Mouse (Mus musculus) heart, adult 2 months (tissue): ENCODE data around the gene Arl5c. TPM values are rescaled to one million over a fixed set of nuclear protein-coding genes. Genes with fewer than 3 reads are reported as not detected.

Experiments
- DNase-seq, 2 experiments: peaks; one replicate each; pipeline ENCODE4 v3.0.0; 2021
- H3K27ac ChIP-seq: fragments of 200-600 bp; 2 replicates; pipeline ENCODE4 v1.8.1; 2022
- H3K27me3 ChIP-seq: fragments of 200-500 bp; 2 replicates; pipeline ENCODE4 v1.6.1; 2012; ENCODE audit warnings: mild to moderate bottlenecking, low read length, inconsistent platforms, mixed read lengths; ENCODE audit not compliant: control insufficient read depth, insufficient read depth
- H3K36me3 ChIP-seq: fragments of 200-500 bp; 2 replicates; pipeline ENCODE4 v1.6.1; 2012; ENCODE audit warnings: low read length, inconsistent platforms; ENCODE audit not compliant: control insufficient read depth, insufficient read depth
- H3K4me1 ChIP-seq: fragments of 200-500 bp; 2 replicates; pipeline ENCODE4 v1.6.1; 2011; ENCODE audit warnings: low read length; ENCODE audit not compliant: control insufficient read depth, insufficient read depth
- H3K4me3 ChIP-seq: fragments of 200-600 bp; 2 replicates; pipeline ENCODE4 v1.8.1; 2022
- H3K79me2 ChIP-seq: fragments of 200-500 bp; replicated peaks from 2 replicates; pipeline ENCODE4 v1.6.1; 2012; ENCODE audit warnings: mild to moderate bottlenecking, inconsistent platforms, low read length, moderate library complexity, mixed read lengths; ENCODE audit not compliant: control insufficient read depth, insufficient read depth
- H3K9ac ChIP-seq: fragments of 200-500 bp; 2 replicates; pipeline ENCODE4 v1.6.1; 2012; ENCODE audit warnings: low read depth, mild to moderate bottlenecking, control low read depth, inconsistent platforms, low read length, mixed read lengths
- CTCF ChIP-seq: fragments of 200-600 bp; IDR thresholded peaks from 2 replicates; pipeline ENCODE4 v1.8.1; 2022; ENCODE audit warnings: antibody characterized with exemption, mild to moderate bottlenecking, moderate library complexity
- EP300 ChIP-seq: fragments of 200-500 bp; IDR thresholded peaks from 2 replicates; pipeline ENCODE4 v1.6.1; 2011; ENCODE audit warnings: low read depth, low read length, control low read depth; ENCODE audit not compliant: insufficient read depth
- POLR2A ChIP-seq: fragments of 200-500 bp; IDR thresholded peaks from 2 replicates; pipeline ENCODE4 v1.6.1; 2011; ENCODE audit warnings: mild to moderate bottlenecking, low read depth, low read length, control low read depth; ENCODE audit not compliant: insufficient read depth
- WGBS: fragments of 180-500 bp; shearing (Covaris S2); methylation state at CpG from one replicate; pipeline ENCODE4 v1.1.7; 2018; 5-methylcytosine and 5-hydroxymethylcytosine counted together
- intact Hi-C: fragments of 180-260 bp; cut with DNase I; formaldehyde crosslinking; loops from one replicate; pipeline ENCODE4 v1.15.1; 2025
- polyA plus RNA-seq: library from polyadenylated mRNA; depleted of rRNA; stranded (reverse); fragments of >200 nt; gene quantifications from 2 replicates; pipeline ENCODE4 v1.2.3, GENCODE M21; 2012
- total RNA-seq, 2 experiments: library from RNA; stranded (reverse); gene quantifications; 2 replicates each; pipeline ENCODE4 v1.2.3; 2021

The Arl5c gene
- total and polyA plus RNA-seq, 3 experiments = 0.66 to 2.8 (median 0.70) TPM

- H3K4me1 ChIP-seq = peaks cover 1% of the 10 kb centered on the region; the same call in 1 of the 2 replicates
- intact Hi-C loops = loop anchor here (2.0 kb wide), 2 partner anchors 49 to 193 kb away; no protein-coding TSS in a partner anchor
- H3K27ac ChIP-seq = peak within 1 kb of the TSS; percentile 92
- peak within 1 kb of the TSS; percentile 90 for H3K9ac ChIP-seq
- no peaks in the 10 kb centered on the region for H3K36me3 ChIP-seq
- DNase-seq = peak; percentile 75 to 80
- no peaks in the 10 kb centered on the region for H3K79me2 ChIP-seq
- 4% methylated on average over 74 of the region's 74 CpGs for WGBS
- no peaks in the 10 kb centered on the region for H3K27me3 ChIP-seq
- TF ChIP-seq POLR2A (no peak), CTCF (no peak), EP300 (no peak)
- H3K4me3 ChIP-seq = peak within 1 kb of the TSS; percentile 93
These were observed 10.0 kb downstream of the Arl5c start, which contains the start of gene Plxdc1 for GRCm38 (mm10) chr11:97985727-97986677. TSS of gene Plxdc1 (minus strand) at chr11:97986444.

GRCm38 (mm10) chr11:97983983-97984382 is 12.0 kb downstream of the Arl5c start:
- Histone ChIP-seq H3K27ac (no peak overlapping the region), H3K27me3 (no peaks in the 10 kb centered on the region), H3K9ac (no peak overlapping the region), H3K79me2 (no peaks in the 10 kb centered on the region), H3K4me1 (peaks cover 6% of the 10 kb centered on the region), H3K4me3 (no peak overlapping the region), H3K36me3 (no peaks in the 10 kb centered on the region)
- no peak for DNase-seq
- intact Hi-C loops = no loop called here
- WGBS = 78% methylated on average over 1 of the region's 1 CpGs
- TF ChIP-seq POLR2A (no peak), CTCF (no peak), EP300 (no peak)

GRCm38 (mm10) chr11:97983506-97983905 is 12.5 kb downstream of the Arl5c start:
- 92% methylated on average over 3 of the region's 3 CpGs for WGBS
- Histone ChIP-seq H3K36me3 (no peaks in the 10 kb centered on the region), H3K9ac (no peak overlapping the region), H3K79me2 (no peaks in the 10 kb centered on the region), H3K4me3 (no peak overlapping the region), H3K4me1 (peaks cover 6% of the 10 kb centered on the region), H3K27me3 (no peaks in the 10 kb centered on the region), H3K27ac (no peak overlapping the region)
- TF ChIP-seq EP300 = no peak
- TF ChIP-seq CTCF = no peak
- no peak for TF ChIP-seq POLR2A
- intact Hi-C loops = no loop called here
- DNase-seq = no peak

GRCm38 (mm10) chr11:97982721-97983120 is 13.3 kb downstream of the Arl5c start:
- Histone ChIP-seq H3K36me3 (no peaks in the 10 kb centered on the region), H3K27ac (no peak overlapping the region), H3K27me3 (no peaks in the 10 kb centered on the region), H3K9ac (no peak overlapping the region), H3K4me3 (no peak overlapping the region), H3K79me2 (no peaks in the 10 kb centered on the region), H3K4me1 (peaks cover 6% of the 10 kb centered on the region)
- intact Hi-C loops = no loop called here
- WGBS = 92% methylated on average over 9 of the region's 9 CpGs
- TF ChIP-seq CTCF = no peak
- TF ChIP-seq POLR2A = no peak
- no peak for TF ChIP-seq EP300
- DNase-seq = no peak

- no peaks in the 10 kb centered on the region for H3K27me3 ChIP-seq
- no peak for TF ChIP-seq POLR2A
- TF ChIP-seq EP300 = 0 out of 2 replicates have a peak, but pooled peaks have one; percentile 7
- TF ChIP-seq CTCF = no peak
- H3K9ac ChIP-seq = no peak overlapping the region
- peaks cover 6% of the 10 kb centered on the region for H3K4me1 ChIP-seq
- H3K4me3 ChIP-seq = no peak overlapping the region
- peak overlapping the region; percentile 61 for H3K27ac ChIP-seq
- peak; percentile 77 to 81 for DNase-seq
- H3K36me3 ChIP-seq = no peaks in the 10 kb centered on the region
- intact Hi-C loops = no loop called here
- H3K79me2 ChIP-seq = no peaks in the 10 kb centered on the region
- 59% methylated on average over 9 of the region's 9 CpGs for WGBS
These were observed 15.4 kb downstream of the Arl5c start for GRCm38 (mm10) chr11:97980531-97980966.
